Mouse (Mus musculus): ENCODE measurements around the gene Tmbim6.

The Tmbim6 gene

DNA sequence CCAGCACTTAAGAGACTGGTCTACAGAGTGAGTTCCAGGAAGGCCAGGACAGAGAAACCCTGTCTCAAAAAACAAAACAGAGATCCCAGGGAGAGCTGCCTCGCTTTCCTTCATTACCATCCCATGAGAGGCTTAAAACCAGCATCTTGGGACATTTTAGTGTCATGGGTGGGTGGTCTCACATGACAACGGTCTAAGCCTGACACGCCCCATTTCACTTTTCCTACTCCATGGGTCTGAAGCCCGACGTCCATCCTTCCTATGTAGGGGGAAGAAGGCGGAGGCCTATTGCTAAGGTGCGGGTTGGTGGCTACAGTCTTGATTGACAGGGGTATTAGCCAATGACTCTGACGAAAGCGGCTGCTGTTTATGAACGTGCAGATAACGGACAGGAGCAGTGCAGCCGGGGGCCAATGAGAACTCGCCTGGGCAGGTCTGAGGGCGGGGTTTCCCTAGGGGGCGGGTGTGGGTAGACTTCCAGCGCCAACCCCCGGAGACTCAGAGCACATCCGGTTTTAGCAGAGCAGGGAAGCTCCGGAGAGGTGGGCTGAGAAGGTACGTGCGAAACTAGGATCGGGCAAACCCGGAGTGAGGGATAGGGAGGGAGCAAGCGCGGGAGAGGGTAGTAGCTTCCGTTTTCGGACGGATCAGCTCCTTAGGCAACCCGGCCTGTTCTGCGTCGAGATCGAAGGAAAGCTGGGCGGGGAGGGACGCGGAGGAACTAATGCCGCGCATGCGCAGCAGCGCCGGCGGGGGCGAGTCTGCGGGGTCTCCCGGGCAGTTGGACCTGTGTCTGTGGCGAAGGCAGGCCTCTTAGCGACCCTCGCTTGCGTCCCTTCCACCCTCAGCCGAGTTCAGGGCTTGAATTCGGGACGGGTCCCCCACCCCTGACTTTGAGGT lies at the start of gene Tmbim6:
Gene Tmbim6, plus strand, starts transcription at position 397 of the 900 bp plus-strand sequence.
- peak; percentile 68; the same call in 1 of the 2 replicates for TF ChIP-seq GATA4 (IDR thresholded peaks at IDR 0.05; ENCODE audit: insufficient replicate concordance, low read length)

DNA sequence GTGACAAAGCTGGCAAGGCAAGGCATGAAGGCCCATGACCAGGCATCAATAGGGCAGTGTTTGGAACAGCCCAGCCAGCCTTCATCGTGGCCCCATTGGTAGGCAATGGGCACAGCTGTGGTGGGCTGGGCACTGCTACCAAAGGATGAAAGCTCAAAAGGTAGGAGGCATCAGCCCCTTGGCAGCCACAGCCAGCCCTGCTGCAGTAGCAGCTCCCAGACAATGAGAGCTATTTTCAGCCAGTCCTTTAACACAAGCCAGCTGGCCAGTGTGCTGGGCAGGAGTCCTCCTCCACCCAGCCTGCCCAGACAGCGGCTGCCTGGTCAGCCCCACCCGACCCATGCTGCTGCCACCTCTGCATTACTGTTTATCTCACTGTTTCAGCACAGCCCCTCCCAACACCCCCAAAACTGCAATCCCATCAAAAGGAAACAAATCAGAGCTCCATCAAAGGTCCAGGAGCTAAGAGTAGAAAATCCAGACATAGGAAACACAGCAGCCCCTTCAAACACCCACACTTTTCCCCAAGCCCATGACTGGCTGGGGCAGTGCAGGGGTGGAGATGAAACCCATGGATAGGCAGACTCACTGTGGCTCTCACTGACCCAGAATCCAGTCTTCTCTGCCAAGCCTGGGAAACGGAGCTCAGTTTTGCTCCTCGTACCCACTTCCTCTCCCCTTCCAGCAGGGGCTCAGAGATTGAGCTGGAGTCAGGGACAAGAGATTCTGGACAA lies 49.1 kb upstream of the Tmbim6 start:
- TF ChIP-seq GATA4 (IDR thresholded peaks at IDR 0.05; ENCODE audit: insufficient replicate concordance, low read length), result no peak

DNA sequence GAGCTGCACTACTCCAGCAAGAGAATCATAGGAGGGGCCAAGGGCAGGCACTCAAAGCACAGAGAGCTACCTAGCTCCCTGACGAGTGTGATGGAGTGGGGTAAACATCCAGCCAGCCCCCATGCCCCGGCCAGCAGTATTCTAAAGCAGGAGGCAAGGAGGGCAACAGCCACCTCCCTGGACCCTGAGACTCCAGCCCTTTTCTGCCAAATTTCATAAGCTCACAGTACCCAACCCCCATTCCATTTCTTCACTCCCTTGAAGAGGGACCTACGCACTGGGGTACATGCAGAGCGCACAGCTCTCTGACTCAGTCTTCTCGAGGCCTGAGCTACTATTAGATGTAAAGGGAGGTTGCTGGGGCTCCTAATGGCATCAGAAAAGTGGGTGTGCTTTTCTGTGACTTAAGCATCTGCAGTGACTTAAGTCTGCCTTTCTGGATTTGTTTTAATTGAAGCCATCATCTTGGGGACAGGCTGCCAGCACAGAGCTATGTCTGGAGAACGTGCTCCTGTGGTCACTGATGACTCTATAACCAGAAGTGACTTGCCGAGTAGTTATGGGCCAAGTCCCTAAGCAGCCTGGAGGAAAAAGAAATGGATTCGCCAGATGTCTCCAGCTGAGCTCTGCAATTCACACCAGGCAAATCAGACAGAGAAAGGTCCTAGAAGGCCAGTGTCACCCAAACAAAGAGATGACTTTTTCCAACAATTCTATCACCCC lies 48.4 kb upstream of the Tmbim6 start:
- no peak for TF ChIP-seq GATA4 (IDR thresholded peaks at IDR 0.05; ENCODE audit: insufficient replicate concordance, low read length)

DNA sequence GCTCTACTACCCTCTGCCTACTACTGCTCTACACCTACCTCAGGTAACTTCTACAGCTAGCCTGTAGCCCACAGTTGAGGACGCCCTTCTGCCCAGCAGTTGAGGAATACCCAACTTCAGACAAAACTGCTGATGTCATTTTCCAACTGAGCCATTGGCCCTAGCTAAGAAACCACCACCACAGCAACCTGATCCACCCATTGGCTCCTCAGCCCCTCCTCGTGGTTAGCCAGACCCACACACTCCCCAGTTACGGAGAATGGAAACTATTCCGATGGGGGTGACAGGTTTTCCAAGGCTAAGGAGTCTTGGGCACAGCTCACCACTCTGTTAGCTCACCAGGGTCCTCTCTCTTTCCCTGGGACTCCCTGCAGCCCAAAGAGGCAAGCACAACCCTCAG lies 47.7 kb upstream of the Tmbim6 start:
- TF ChIP-seq GATA4 (IDR thresholded peaks at IDR 0.05; ENCODE audit: insufficient replicate concordance, low read length), result no peak

DNA sequence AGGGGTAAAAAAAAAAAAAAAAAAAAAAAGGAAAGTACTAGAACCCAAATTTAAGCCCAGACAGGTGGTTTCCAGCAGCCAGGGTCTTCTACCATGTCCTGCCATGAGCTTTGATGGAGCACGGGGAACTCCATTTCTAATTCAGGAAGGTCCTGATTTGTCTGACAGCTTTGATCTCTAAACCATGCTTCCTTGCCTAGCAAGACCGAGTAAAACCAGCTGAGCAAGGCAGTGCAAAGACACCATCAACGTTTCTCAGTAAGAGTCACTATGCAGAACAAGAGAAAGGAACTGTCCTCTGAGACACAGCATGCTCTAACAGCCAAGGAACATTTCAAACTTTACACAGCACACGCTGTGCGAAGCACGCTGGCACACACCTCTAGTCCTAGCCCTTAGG lies 41.1 kb upstream of the Tmbim6 start:
- no peak for TF ChIP-seq GATA4 (IDR thresholded peaks at IDR 0.05; ENCODE audit: insufficient replicate concordance, low read length)

DNA sequence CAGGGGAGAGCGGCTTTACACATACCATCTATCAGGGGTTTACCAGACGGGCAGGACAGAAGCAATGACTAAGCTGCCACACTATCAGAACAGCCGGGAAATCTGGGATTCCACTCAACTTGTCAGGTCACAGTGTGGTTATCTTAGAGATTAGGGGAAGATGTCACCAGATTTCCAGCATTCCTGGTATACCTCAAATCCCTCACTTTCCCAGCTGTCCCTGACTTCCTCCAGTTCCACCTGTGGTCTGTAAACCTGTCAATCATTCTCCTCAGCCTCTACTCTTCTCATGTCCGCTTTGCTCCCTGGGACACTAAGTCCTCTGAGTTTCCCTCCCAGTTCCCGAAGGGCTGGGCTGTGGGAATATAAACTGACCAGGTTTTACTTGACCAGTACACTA lies 40.4 kb upstream of the Tmbim6 start:
- no peak for TF ChIP-seq GATA4 (IDR thresholded peaks at IDR 0.05; ENCODE audit: insufficient replicate concordance, low read length)

DNA sequence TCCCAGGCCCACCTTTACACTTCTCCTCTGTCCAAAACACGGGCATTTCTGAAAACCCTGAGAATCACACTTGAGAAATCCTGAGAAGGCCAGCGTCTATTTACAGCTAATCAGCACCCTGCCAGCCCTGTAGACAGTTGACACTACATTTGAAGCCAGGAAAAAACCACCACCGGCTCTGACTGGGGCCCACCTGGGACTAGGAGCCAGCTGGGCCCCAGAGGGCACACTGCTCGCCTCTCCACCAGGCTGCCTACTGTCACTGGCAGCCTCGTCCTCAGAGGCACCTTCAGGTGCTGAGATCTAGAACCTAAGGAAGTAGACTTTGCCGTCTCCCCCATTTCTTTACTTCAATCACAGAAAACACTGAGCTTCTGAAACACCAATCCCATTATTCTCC lies 37.0 kb upstream of the Tmbim6 start:
- no peak for TF ChIP-seq GATA4 (IDR thresholded peaks at IDR 0.05; ENCODE audit: insufficient replicate concordance, low read length)

DNA sequence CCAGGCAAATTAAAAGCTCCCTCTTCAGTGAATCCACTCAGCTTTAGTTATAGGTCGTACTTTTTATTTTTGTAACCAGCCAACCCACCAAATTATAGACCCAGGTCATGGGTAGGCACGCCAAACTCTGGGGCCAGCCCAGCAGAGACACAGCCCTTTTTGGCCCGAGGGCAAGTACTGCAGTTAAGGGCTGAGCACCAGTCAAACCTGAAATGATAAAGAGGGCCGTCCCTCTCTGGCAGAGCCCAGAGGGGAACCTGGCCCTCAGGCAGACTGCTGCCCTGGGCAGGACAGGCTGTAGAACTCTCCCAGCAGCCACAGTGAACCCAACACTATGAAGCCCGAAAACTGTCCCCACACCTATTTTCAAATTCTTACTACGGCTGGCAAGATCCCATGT lies 36.2 kb upstream of the Tmbim6 start:
- TF ChIP-seq GATA4 (IDR thresholded peaks at IDR 0.05; ENCODE audit: insufficient replicate concordance, low read length), result no peak

DNA sequence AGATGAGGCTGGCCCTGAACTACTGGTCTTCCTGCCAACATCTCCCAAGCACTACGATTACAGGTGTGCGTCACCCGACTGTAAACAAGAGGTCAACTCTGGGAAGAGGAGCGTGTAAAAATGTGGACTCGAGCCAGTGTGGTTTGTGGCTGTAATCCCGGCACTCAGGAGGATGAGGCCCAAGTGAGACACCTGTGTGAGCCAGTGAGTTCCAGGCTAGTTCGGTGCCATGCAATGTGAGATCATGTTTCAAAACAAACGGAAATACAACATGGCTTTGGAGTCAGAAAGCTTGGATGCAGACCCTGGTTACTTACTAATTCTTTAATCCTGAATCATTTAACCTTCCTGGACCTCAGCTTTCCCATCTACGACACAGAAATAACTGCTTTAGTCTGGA lies 33.7 kb upstream of the Tmbim6 start:
- TF ChIP-seq GATA4 (IDR thresholded peaks at IDR 0.05; ENCODE audit: insufficient replicate concordance, low read length), result no peak

DNA sequence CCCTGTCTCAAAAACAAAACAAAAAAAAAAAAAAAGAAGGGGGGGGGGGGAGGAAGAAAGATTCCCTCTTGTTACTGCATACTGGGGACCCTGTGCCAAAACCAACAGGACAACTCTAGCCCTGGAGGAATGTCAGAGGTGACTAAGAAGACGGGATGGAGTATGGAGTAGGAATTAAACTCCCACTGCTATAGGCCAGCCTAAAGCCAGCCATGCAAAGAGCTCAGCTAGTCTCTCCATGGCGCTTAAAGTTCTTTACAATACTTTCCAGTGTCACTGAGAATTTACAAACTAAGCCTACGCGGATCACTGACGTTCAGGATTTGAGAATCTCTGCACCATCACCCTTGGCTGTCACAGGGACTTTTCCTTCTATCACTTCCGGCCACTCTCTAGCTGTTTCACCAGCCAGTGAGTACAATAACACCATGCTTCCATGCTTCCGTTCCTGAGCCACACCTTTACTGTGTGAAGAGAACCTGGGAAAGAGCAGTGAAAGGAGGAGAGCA lies 28.6 kb upstream of the Tmbim6 start:
- no peak for TF ChIP-seq GATA4 (IDR thresholded peaks at IDR 0.05; ENCODE audit: insufficient replicate concordance, low read length)

DNA sequence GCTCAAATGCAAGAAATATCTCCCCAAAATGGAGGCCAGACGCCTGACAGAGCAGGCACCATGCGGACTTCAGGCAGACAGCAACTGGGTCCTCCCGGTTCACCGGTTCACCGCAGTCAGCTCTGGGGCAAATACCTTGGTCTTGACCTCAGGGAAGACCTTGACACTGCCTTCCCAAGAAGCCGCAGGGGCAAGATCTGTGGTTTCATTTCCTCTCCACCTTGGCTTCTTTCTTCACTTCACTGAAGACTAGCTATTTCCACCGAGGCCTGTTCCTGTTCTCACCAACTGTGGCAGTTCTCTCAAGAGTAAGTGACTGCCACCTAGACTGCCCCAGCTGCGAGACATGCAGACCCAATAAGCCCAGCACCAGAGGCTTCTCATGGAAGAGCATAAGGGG lies 27.8 kb upstream of the Tmbim6 start:
- TF ChIP-seq GATA4 (IDR thresholded peaks at IDR 0.05; ENCODE audit: insufficient replicate concordance, low read length), result no peak

DNA sequence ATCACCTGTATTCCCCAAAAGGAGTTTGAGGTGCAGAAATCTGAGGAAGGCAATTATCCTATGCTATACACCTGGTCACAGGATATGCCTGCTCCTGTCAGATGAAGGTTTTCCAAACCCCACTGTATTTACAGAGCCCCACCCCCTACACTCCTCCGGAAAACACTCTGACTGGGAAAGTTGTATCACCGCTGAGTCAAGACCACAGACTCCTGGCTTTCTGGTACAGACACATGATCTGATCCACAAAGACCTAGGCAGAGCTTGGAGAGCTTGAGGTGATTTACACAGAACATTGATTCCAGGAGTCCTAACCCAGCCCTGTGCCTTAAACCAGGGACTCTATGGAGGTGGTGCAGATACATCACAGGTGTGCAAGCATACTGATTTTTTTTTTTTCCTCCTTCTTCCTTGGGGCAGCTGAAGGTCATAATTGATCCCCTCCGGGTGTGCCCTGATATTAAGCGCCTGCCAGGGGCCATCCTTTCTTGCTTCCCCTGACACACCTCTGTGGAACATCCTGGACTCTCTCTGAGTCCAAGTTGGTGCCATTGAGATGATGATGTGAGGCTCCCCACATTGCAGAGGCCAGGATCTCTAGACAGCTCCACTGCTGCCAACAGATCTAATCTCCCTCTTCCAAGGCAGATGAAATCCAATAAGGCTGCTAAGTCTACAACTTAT lies 24.0 kb upstream of the Tmbim6 start:
- TF ChIP-seq GATA4 (IDR thresholded peaks at IDR 0.05; ENCODE audit: insufficient replicate concordance, low read length), result no peak

DNA sequence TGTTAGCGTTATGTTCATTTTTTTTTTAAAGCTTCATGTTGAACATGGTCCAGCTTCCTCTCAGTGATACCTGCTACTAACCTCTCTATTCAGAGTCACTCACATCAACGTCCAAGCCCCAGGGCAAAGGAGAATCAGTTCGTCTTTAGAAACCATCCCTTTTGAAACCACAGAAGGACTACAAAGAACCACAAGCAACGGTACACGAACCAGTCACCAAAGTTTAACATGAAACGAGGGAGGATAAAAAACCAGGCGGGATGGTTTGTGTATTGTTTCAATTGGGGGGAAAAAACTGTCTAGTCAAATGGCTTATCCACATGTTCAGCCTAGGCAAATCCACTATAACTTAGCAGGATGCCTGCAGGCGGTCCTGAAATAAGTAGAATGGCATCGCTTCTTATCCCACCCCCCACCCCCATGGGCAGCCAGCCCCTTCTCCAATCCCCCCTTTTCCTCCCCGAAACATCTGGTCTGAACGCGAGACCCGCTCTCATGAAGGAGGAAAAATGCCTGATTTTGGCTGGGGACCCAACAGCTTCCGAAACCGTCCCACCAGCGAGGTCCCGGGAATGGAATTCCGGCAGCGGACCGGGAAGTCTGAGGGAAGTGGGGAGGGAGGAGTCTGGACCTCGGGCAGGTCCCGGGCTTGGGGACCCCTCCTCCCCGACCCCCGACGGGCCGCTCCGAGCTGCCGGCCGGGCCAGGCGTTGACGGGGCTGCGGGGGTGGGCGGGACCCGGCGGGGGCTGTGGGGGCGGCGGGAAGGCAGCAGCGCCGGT lies 23.1 kb upstream of the Tmbim6 start:
- no peak for TF ChIP-seq GATA4 (IDR thresholded peaks at IDR 0.05; ENCODE audit: insufficient replicate concordance, low read length)

DNA sequence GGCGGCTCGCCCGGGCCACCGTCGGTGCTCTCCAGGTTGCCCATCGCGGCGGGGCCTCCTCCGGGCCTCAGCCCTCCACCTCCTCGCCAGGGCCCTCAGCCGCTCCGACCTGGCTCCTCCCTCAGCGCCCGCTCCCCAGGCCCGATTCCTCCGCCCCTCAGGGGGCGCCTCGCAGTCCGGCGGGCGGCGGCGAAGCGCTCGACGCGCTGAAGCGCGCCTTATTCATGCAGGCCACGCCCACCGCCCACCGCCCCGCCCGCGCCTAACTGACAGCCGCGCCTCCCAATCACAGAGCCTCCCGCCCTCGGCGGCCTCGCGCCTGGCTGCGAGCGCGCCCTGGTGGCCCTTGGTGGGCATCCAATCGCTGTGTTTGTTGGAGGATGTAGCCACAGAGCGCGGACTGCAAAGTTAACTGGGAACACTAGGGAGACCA lies 22.4 kb upstream of the Tmbim6 start, which contains the start of gene Fmnl3:
Gene Fmnl3, minus strand, starts transcription at position 224 of the 433 bp plus-strand sequence.
- 0 out of 2 replicates have a peak, but pooled peaks have one; percentile 18 for TF ChIP-seq GATA4 (IDR thresholded peaks at IDR 0.05; ENCODE audit: insufficient replicate concordance, low read length)
